Mouse (Mus musculus): ENCODE measurements at regions not wholly inside any gene's neighbourhood (a gene's known extent, or its start where the extent isn't known, plus 50 kb on each side); places are given as distances from the start of the nearest gene placed in this dataset.

GRCm38 (mm10) chr2:61496968-61497367 is 81.4 kb upstream of the Tank start:
- TF ChIP-seq CTCF (IDR thresholded peaks at IDR 0.05; ENCODE audit: low read depth, low read length), result no peak
- no peak for TF ChIP-seq POLR2A (IDR thresholded peaks at IDR 0.05; ENCODE audit: extremely low read depth, insufficient read depth, low read length)
